Mouse (Mus musculus): ENCODE results near the gene Thtpa.

Thtpa gene

GRCm38 (mm10) chr14:55105836-55106809, 11.5 kb downstream of the Thtpa start, which contains the start of gene Ap1g2:
Gene Ap1g2 (minus strand): TSS chr14:55106593.
- DNase-seq (ENCODE audit: low read depth) = peak; percentile 94

- DNase-seq (ENCODE audit: low read depth) = no peak
These were observed 12.4 kb downstream of the Thtpa start for GRCm38 (mm10) chr14:55106990-55107389.

- no peak for DNase-seq (ENCODE audit: low read depth)
These were observed 13.8 kb downstream of the Thtpa start for GRCm38 (mm10) chr14:55108202-55108870.

- DNase-seq (ENCODE audit: low read depth) = no peak
These were observed 14.7 kb downstream of the Thtpa start for GRCm38 (mm10) chr14:55109048-55109873.

- DNase-seq (ENCODE audit: low read depth) = no peak
These were observed 15.5 kb downstream of the Thtpa start for GRCm38 (mm10) chr14:55110076-55110475.

- DNase-seq (ENCODE audit: low read depth) = no peak
These were observed 17.1 kb downstream of the Thtpa start for GRCm38 (mm10) chr14:55111720-55112119.

- no peak for DNase-seq (ENCODE audit: low read depth)
These were observed 18.9 kb downstream of the Thtpa start for GRCm38 (mm10) chr14:55113351-55113974.

GRCm38 (mm10) chr14:55113975-55114645, 19.5 kb downstream of the Thtpa start:
- no peak for DNase-seq (ENCODE audit: low read depth)

- DNase-seq (ENCODE audit: low read depth) = no peak
These were observed 20.4 kb downstream of the Thtpa start for GRCm38 (mm10) chr14:55114759-55115701.

GRCm38 (mm10) chr14:55115846-55116245, 21.3 kb downstream of the Thtpa start:
- no peak for DNase-seq (ENCODE audit: low read depth)

- DNase-seq (ENCODE audit: low read depth) = no peak
These were observed 22.0 kb downstream of the Thtpa start, which contains the start of gene Jph4 for GRCm38 (mm10) chr14:55116425-55117200. Gene Jph4 (minus strand): TSS chr14:55116935.

- DNase-seq (ENCODE audit: low read depth) = no peak
These were observed 24.3 kb downstream of the Thtpa start for GRCm38 (mm10) chr14:55118852-55119251.

- DNase-seq (ENCODE audit: low read depth) = peak; percentile 51
These were observed 25.0 kb downstream of the Thtpa start for GRCm38 (mm10) chr14:55119421-55120134.

- DNase-seq (ENCODE audit: low read depth) = peak; percentile 74
These were observed 27.4 kb downstream of the Thtpa start for GRCm38 (mm10) chr14:55121947-55122346.

- no peak for DNase-seq (ENCODE audit: low read depth)
These were observed 27.8 kb downstream of the Thtpa start for GRCm38 (mm10) chr14:55122359-55122758.

GRCm38 (mm10) chr14:55125711-55126110, 31.1 kb downstream of the Thtpa start:
- no peak for DNase-seq (ENCODE audit: low read depth)

GRCm38 (mm10) chr14:55126521-55126920, 31.9 kb downstream of the Thtpa start:
- DNase-seq (ENCODE audit: low read depth) = no peak

- DNase-seq (ENCODE audit: low read depth) = no peak
These were observed 41.1 kb downstream of the Thtpa start for GRCm38 (mm10) chr14:55135676-55136075.

All from 416B (cell line).